Mouse (Mus musculus): ENCODE results near the gene Borcs7. TPM values are rescaled to one million over a fixed set of nuclear protein-coding genes. Genes with fewer than 3 reads are reported as not detected.

The Borcs7 gene
- total and polyA plus RNA-seq, 3 experiments = 1.5 to 6.5 (median 5.1) TPM

DNA sequence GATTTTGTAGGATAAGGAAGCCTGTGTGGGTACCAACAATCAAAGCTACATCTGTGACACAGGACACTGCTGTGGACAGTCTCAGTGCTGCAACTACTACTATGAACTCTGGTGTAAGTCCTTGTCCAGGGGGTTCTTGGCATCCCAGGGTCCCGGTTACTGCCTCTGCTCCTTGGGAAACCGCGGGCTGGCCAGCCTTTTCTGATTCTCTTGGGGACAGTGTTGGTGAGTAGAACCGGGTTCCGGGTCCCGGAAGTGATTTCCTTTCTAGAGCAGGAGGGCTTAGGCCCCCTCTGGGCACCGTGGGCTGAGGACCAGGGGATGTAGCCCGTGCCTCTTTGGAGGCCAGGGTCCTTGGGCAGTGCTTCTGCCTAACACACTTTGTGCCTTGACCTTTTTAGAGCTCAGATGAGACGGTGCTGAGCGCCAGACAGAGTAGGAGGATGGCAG, 45.3 kb upstream of the Borcs7 start:
- 0 out of 2 replicates have a peak, but pooled peaks cover 4% of the 10 kb centered on the region for H3K4me1 ChIP-seq (ENCODE audit: insufficient read depth, low read depth, low read length)
- ATAC-seq (ENCODE audit: extremely low read depth, insufficient number of reproducible peaks, low FRiP score, poor library complexity, severe bottlenecking) (no peak), DNase-seq (ENCODE audit: low spot score) (no peak)
- H3K27me3 ChIP-seq (ENCODE audit: insufficient read depth, low read length) = no peaks in the 10 kb centered on the region
- TF ChIP-seq GATA1 (IDR thresholded peaks at IDR 0.05; ENCODE audit: borderline replicate concordance, low read length) (no peak), CTCF (IDR thresholded peaks at IDR 0.05; ENCODE audit: low read depth, low read length) (no peak), TAL1 (conservative IDR thresholded peaks at IDR 0.05; ENCODE audit: low read depth, low read length) (no peak), POLR2AphosphoS5 (IDR thresholded peaks at IDR 0.05; ENCODE audit: insufficient replicate concordance, low read depth, low read length) (no peak), GATA2 (IDR thresholded peaks at IDR 0.05; ENCODE audit: borderline replicate concordance, low read depth, low read length) (no peak)
- H3K4me3 ChIP-seq (ENCODE audit: low read depth, low read length) = no peak overlapping the region
- peaks cover 97% of the 10 kb centered on the region for H3K36me3 ChIP-seq (replicated peaks)
- no peaks in the 10 kb centered on the region for H3K9me3 ChIP-seq (replicated peaks)

DNA sequence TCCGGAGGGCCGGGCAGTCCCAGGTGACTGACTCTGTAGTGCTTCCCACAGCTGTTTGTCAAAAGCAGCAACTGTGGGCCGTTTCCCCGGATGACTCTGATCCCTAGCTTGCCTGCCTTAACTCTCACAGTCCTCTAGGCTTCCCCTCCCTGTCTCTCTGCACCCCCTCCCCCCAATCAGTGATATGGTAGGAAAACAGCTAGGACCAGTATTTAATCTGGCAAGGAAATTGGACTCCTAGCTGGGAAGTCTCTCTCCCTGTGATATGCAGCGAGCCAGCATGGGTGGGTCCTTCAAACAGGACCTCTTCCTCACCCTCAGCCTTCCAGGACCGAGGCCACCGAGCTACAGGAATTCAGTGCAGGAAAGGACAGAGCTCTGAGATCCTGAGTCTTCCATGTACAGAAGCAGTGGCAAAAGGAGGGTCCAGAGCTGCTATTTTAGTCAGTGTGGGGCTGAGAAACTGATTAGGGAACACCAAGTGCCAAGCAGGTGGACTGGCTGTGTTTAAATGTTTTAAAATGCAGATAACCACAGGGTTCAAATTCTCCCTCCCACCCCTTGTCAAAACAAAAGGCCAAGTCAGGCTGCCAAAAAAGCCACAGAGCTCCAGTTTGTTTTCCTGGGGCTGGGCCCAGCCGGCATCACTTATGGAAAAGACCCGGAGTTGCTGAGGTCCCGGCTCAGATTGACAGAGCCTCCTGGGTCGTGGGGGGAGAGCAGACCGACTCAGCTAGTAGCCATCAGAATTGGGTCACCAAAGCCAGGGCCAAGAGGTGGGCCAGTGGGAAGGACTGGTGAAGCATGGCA, 44.7 kb upstream of the Borcs7 start:
- TF ChIP-seq GATA1 (IDR thresholded peaks at IDR 0.05; ENCODE audit: borderline replicate concordance, low read length) (no peak), CTCF (IDR thresholded peaks at IDR 0.05; ENCODE audit: low read depth, low read length) (no peak), TAL1 (conservative IDR thresholded peaks at IDR 0.05; ENCODE audit: low read depth, low read length) (no peak), POLR2AphosphoS5 (IDR thresholded peaks at IDR 0.05; ENCODE audit: insufficient replicate concordance, low read depth, low read length) (no peak), GATA2 (IDR thresholded peaks at IDR 0.05; ENCODE audit: borderline replicate concordance, low read depth, low read length) (no peak)
- no peak overlapping the region for H3K4me3 ChIP-seq (ENCODE audit: low read depth, low read length)
- ATAC-seq (ENCODE audit: extremely low read depth, insufficient number of reproducible peaks, low FRiP score, poor library complexity, severe bottlenecking) = no peak
- no peaks in the 10 kb centered on the region for H3K9me3 ChIP-seq (replicated peaks)
- H3K36me3 ChIP-seq (replicated peaks) = peaks cover 96% of the 10 kb centered on the region
- no peak for DNase-seq (ENCODE audit: low spot score)
- H3K27me3 ChIP-seq (ENCODE audit: insufficient read depth, low read length) = no peaks in the 10 kb centered on the region
- H3K4me1 ChIP-seq (ENCODE audit: insufficient read depth, low read depth, low read length) = 0 out of 2 replicates have a peak, but pooled peaks cover 4% of the 10 kb centered on the region

DNA sequence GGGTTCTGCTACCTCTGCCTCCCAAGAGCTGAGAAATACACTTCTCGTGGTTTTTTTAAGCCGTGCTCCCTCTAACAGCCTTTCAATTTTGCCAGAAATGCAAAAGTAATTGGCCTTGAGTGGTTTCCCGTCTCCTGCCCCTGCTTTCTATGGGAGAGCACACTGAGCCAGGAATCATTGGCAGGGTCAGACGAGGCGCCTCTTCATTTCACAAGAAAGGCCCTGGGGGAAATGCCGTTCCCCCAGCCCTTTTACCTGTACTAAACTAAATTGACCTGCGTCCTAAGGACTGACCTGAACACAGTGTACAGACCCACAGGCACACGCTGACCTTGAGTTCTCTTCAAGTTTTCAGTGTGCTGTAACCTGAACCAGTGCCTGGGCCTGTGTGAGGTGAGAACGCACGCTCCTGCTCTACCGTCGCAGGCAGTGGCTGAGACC, 43.6 kb upstream of the Borcs7 start:
- H3K4me1 ChIP-seq (ENCODE audit: insufficient read depth, low read depth, low read length) = 0 out of 2 replicates have a peak, but pooled peaks cover 4% of the 10 kb centered on the region
- TF ChIP-seq CTCF (IDR thresholded peaks at IDR 0.05; ENCODE audit: low read depth, low read length) = no peak
- no peak for TF ChIP-seq POLR2AphosphoS5 (IDR thresholded peaks at IDR 0.05; ENCODE audit: insufficient replicate concordance, low read depth, low read length)
- TF ChIP-seq GATA2 (IDR thresholded peaks at IDR 0.05; ENCODE audit: borderline replicate concordance, low read depth, low read length) = no peak
- no peak for TF ChIP-seq GATA1 (IDR thresholded peaks at IDR 0.05; ENCODE audit: borderline replicate concordance, low read length)
- no peak for TF ChIP-seq TAL1 (conservative IDR thresholded peaks at IDR 0.05; ENCODE audit: low read depth, low read length)

DNA sequence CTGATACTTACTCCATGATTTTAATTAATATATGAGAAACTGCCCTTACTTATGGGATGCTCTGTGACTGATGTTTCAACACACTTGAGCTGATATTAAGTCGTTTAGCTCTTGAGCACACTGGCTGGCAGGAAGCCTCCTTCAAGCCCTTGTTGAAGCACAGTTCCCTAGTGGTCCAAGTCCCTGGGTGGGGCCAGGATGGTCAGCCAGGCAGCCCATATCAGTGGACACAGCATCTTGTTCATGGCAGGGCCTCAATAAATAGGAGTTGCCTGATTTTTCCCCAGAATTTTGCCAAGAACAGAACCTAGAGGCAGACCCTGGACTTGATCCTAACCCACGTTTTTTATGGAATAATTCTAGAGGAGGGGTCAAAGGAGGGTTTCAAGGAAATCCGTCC, 42.5 kb upstream of the Borcs7 start:
- ATAC-seq (ENCODE audit: extremely low read depth, insufficient number of reproducible peaks, low FRiP score, poor library complexity, severe bottlenecking) = no peak
- Histone ChIP-seq H3K9me3 (replicated peaks) (no peaks in the 10 kb centered on the region), H3K4me1 (ENCODE audit: insufficient read depth, low read depth, low read length) (no peaks in the 10 kb centered on the region; the same call in 1 of the 2 replicates), H3K36me3 (replicated peaks) (peaks cover 92% of the 10 kb centered on the region), H3K27me3 (ENCODE audit: insufficient read depth, low read length) (no peaks in the 10 kb centered on the region), H3K4me3 (ENCODE audit: low read depth, low read length) (no peak overlapping the region)
- TF ChIP-seq GATA1 (IDR thresholded peaks at IDR 0.05; ENCODE audit: borderline replicate concordance, low read length) = no peak
- TF ChIP-seq CTCF (IDR thresholded peaks at IDR 0.05; ENCODE audit: low read depth, low read length) = no peak
- no peak for TF ChIP-seq POLR2AphosphoS5 (IDR thresholded peaks at IDR 0.05; ENCODE audit: insufficient replicate concordance, low read depth, low read length)
- no peak for TF ChIP-seq TAL1 (conservative IDR thresholded peaks at IDR 0.05; ENCODE audit: low read depth, low read length)
- no peak for TF ChIP-seq GATA2 (IDR thresholded peaks at IDR 0.05; ENCODE audit: borderline replicate concordance, low read depth, low read length)
- DNase-seq (ENCODE audit: low spot score) = no peak

More for the DNA sequence above, 43.6 kb upstream of the Borcs7 start:
- Histone ChIP-seq H3K27me3 (ENCODE audit: insufficient read depth, low read length) (no peaks in the 10 kb centered on the region), H3K4me3 (ENCODE audit: low read depth, low read length) (no peak overlapping the region), H3K9me3 (replicated peaks) (no peaks in the 10 kb centered on the region), H3K36me3 (replicated peaks) (peaks cover 95% of the 10 kb centered on the region)
- DNase-seq (ENCODE audit: low spot score) (no peak), ATAC-seq (ENCODE audit: extremely low read depth, insufficient number of reproducible peaks, low FRiP score, poor library complexity, severe bottlenecking) (no peak)

DNA sequence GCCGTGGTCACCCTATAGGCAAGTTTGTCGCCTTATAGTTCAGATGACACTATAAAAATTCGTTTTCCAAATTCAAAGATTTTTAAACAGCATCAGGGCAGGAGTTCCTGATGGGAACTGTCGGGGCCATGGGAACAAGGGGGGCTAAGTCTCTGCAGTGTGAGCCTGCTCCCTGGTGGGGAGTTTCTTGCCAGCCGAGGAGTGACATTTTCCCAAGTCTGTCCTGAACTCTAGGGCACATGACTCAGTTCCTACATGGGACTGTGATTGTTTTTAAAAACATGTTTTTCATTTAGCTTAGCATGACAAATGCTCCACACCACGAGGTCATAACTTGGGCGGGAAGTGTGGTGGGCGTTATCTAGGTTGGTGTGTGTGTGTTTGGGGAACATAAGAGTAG, 41.9 kb upstream of the Borcs7 start:
- no peak for ATAC-seq (ENCODE audit: extremely low read depth, insufficient number of reproducible peaks, low FRiP score, poor library complexity, severe bottlenecking)
- Histone ChIP-seq H3K4me3 (ENCODE audit: low read depth, low read length) (no peak overlapping the region), H3K9me3 (replicated peaks) (no peaks in the 10 kb centered on the region), H3K36me3 (replicated peaks) (peaks cover 89% of the 10 kb centered on the region), H3K4me1 (ENCODE audit: insufficient read depth, low read depth, low read length) (no peaks in the 10 kb centered on the region; the same call in 1 of the 2 replicates), H3K27me3 (ENCODE audit: insufficient read depth, low read length) (no peaks in the 10 kb centered on the region)
- no peak for DNase-seq (ENCODE audit: low spot score)
- TF ChIP-seq TAL1 (conservative IDR thresholded peaks at IDR 0.05; ENCODE audit: low read depth, low read length) = no peak
- TF ChIP-seq GATA2 (IDR thresholded peaks at IDR 0.05; ENCODE audit: borderline replicate concordance, low read depth, low read length) = no peak

DNA sequence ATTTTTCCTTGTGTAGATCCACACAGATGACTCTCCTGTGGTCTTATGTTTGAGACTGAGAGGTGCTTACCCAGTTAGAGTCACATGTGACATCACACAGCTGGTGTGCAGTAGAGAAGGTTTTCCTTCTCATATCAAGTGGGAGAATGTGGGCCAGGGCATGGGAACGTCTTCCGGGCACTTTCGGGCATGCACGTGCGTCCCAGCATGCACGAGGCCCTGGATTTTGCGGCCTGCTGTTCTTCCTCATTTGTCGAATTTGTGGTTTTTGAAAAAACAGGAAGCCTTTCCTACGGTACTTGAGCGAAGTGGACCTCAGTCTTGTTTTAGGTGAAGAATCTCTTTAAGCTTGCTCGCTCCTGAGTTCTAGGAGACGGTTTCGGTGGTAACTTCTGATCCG, 41.1 kb upstream of the Borcs7 start:
- peaks cover 90% of the 10 kb centered on the region for H3K36me3 ChIP-seq (replicated peaks)
- no peak for ATAC-seq (ENCODE audit: extremely low read depth, insufficient number of reproducible peaks, low FRiP score, poor library complexity, severe bottlenecking)
- TF ChIP-seq CTCF (IDR thresholded peaks at IDR 0.05; ENCODE audit: low read depth, low read length) (no peak), GATA2 (IDR thresholded peaks at IDR 0.05; ENCODE audit: borderline replicate concordance, low read depth, low read length) (no peak), POLR2AphosphoS5 (IDR thresholded peaks at IDR 0.05; ENCODE audit: insufficient replicate concordance, low read depth, low read length) (no peak), TAL1 (conservative IDR thresholded peaks at IDR 0.05; ENCODE audit: low read depth, low read length) (no peak), GATA1 (IDR thresholded peaks at IDR 0.05; ENCODE audit: borderline replicate concordance, low read length) (no peak)
- no peak for DNase-seq (ENCODE audit: low spot score)
- H3K4me1 ChIP-seq (ENCODE audit: insufficient read depth, low read depth, low read length) = peaks cover 3% of the 10 kb centered on the region
- H3K9me3 ChIP-seq (replicated peaks) = no peaks in the 10 kb centered on the region
- no peak overlapping the region for H3K4me3 ChIP-seq (ENCODE audit: low read depth, low read length)
- no peaks in the 10 kb centered on the region for H3K27me3 ChIP-seq (ENCODE audit: insufficient read depth, low read length)
